Mouse (Mus musculus): ENCODE data around the gene Phf10. TPM values are rescaled to one million over a fixed set of nuclear protein-coding genes. Genes with fewer than 3 reads are reported as not detected.
"Not testable (repeated sequence)": the region's sequence is repeated elsewhere in the genome, so short reads cannot be mapped to it uniquely, and the experiment has no call there.

Phf10 gene
- polyA plus RNA-seq, 1 experiment from 2014 or later = 27.0 TPM

DNA sequence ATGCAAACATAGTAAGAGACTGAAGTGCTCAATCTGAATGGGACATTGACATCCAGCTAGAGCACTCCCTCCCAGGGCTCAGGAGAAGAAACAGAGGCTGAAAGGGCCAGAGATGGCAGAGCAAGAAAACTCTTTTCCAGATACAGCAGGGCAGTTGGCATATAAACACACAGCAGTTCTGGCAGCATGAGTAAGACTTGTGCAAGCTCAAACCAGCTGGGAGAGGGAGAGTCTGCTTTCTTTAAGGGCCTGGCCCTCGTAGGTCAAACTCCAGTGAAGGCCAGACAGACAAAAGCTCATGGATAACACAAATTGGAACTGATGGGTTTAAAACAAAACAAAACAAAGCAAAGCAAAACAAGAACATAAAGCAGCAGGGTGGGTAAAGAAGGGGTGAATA lies 54.5 kb downstream of the Phf10 start:
- WGBS = 21% methylated on average over 1 of the region's 1 CpGs
- Histone ChIP-seq H3K27ac (no peak overlapping the region), H3K4me2 (no peak overlapping the region), H3K9me3 (no peaks in the 10 kb centered on the region), H3K36me3 (replicated peaks) (no peaks in the 10 kb centered on the region), H3K4me3 (replicated peaks) (no peak overlapping the region), H3K9ac (no peak overlapping the region), H3K4me1 (no peaks in the 10 kb centered on the region), H3K27me3 (no peaks in the 10 kb centered on the region)
- ATAC-seq (ENCODE audit: low FRiP score) = no peak

GRCm38 (mm10) chr17:14904637-14905265 lies 56.3 kb downstream of the Phf10 start:
- Histone ChIP-seq H3K4me2 (no peak overlapping the region), H3K27ac (no peak overlapping the region), H3K9me3 (no peaks in the 10 kb centered on the region), H3K36me3 (replicated peaks) (no peaks in the 10 kb centered on the region), H3K4me1 (no peaks in the 10 kb centered on the region), H3K4me3 (replicated peaks) (no peak overlapping the region), H3K27me3 (no peaks in the 10 kb centered on the region), H3K9ac (no peak overlapping the region)
- 55% methylated on average over 7 of the region's 7 CpGs for WGBS
- ATAC-seq (ENCODE audit: low FRiP score) = peak; percentile 49; the same call in 1 of the 2 replicates

DNA sequence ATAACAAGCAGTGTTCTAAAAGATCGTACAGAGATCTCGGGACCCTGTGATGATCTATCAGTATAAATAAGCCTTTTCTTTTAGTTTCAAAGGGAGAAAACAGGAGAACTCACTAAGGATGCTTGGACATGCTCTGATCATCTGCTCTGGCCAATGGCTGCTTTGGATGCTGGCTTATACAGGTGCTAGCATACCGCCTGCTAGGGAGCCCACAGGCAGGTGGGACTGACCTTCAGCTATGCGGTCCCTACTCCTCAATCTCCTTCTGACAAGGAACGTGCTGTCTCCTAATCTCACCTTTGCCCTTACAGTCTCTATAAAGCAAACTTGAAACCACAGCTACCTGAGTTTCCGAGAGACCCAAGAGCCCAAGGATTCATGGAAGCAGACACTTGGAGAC lies 56.9 kb downstream of the Phf10 start:
- Histone ChIP-seq H3K4me2 (no peak overlapping the region), H3K27ac (no peak overlapping the region), H3K4me1 (no peaks in the 10 kb centered on the region), H3K9ac (no peak overlapping the region), H3K9me3 (no peaks in the 10 kb centered on the region), H3K4me3 (replicated peaks) (no peak overlapping the region), H3K27me3 (no peaks in the 10 kb centered on the region), H3K36me3 (replicated peaks) (no peaks in the 10 kb centered on the region)
- no peak for ATAC-seq (ENCODE audit: low FRiP score)
- WGBS = 89% methylated on average over 6 of the region's 6 CpGs

DNA sequence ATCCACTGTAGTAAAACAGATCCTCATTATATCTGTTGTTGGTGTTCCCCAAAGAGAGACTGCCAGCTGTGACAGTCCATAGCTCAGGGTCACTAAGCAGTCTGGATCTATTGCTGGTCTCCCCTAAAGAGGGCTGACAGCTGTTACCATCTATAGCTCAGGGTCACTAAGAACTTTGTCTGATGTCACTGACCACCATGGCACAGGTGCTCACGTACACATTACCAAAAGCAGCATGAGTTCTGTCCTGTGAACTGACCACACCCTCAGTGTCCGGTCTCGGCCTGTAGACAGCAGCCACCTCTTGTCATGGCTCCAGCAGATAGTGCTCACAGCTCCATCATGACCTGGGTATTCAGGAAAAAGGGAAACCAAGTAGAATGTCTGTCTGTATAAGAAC lies 57.9 kb downstream of the Phf10 start:
- H3K4me2 ChIP-seq = no peak overlapping the region
- no peak overlapping the region for H3K27ac ChIP-seq
- no peaks in the 10 kb centered on the region for H3K27me3 ChIP-seq
- no peak overlapping the region for H3K9ac ChIP-seq
- H3K9me3 ChIP-seq = no peaks in the 10 kb centered on the region
- no peak for ATAC-seq (ENCODE audit: low FRiP score)
- H3K36me3 ChIP-seq (replicated peaks) = no peaks in the 10 kb centered on the region
- H3K4me3 ChIP-seq (replicated peaks) = no peak overlapping the region
- H3K4me1 ChIP-seq = no peaks in the 10 kb centered on the region
- WGBS = 85% methylated on average over 3 of the region's 3 CpGs

- Histone ChIP-seq H3K9me3 (no peaks in the 10 kb centered on the region), H3K27ac (no peak overlapping the region), H3K4me2 (no peak overlapping the region), H3K4me3 (replicated peaks) (no peak overlapping the region), H3K36me3 (replicated peaks) (no peaks in the 10 kb centered on the region), H3K9ac (no peak overlapping the region), H3K27me3 (no peaks in the 10 kb centered on the region), H3K4me1 (no peaks in the 10 kb centered on the region)
- no peak for ATAC-seq (ENCODE audit: low FRiP score)
- 83% methylated on average over 1 of the region's 1 CpGs for WGBS
These were observed 62.1 kb downstream of the Phf10 start for GRCm38 (mm10) chr17:14898972-14899371.

- H3K27me3 ChIP-seq; ATAC-seq (ENCODE audit: low FRiP score); H3K4me1 ChIP-seq; H3K36me3 ChIP-seq (replicated peaks); H3K4me2 ChIP-seq; H3K4me3 ChIP-seq (replicated peaks); H3K27ac ChIP-seq; H3K9ac ChIP-seq; H3K9me3 ChIP-seq: not testable (repeated sequence)
These were observed 66.0 kb downstream of the Phf10 start for GRCm38 (mm10) chr17:14895058-14895457.

Other genes with a start within 250 kb of the Phf10 start
- 4.3 and 8.7 TPM in 2 replicates for gene Wdr27, start 18.1 kb downstream of the Phf10 start, polyA plus RNA-seq (2016; fragmentation: Nextera tagmentation; extraction: Ambion mirVana)
- gene 1600012H06Rik, start 18.1 kb downstream of the Phf10 start, polyA plus RNA-seq (2016; fragmentation: Nextera tagmentation; extraction: Ambion mirVana) = 29.8 and 33.7 TPM in 2 replicates
- gene 9030025P20Rik, start 17.2 kb upstream of the Phf10 start, polyA plus RNA-seq (2016; fragmentation: Nextera tagmentation; extraction: Ambion mirVana) = 15.0 and 16.2 TPM in 2 replicates
- 0.60 and 0.78 TPM in 2 replicates for gene Gm3417, start 17.5 kb upstream of the Phf10 start, polyA plus RNA-seq (2016; fragmentation: Nextera tagmentation; extraction: Ambion mirVana)
- 9.0 and 10.8 TPM in 2 replicates for gene Gm3435, start 48.9 kb upstream of the Phf10 start, polyA plus RNA-seq (2016; fragmentation: Nextera tagmentation; extraction: Ambion mirVana)
- 91.1 and 106 TPM in 2 replicates for gene Ermard, start 79.9 kb upstream of the Phf10 start, polyA plus RNA-seq (2016; fragmentation: Nextera tagmentation; extraction: Ambion mirVana)
- 0.74 TPM in 1 of 2 replicates, not detected in the other for gene Tcte3, start 80.2 kb upstream of the Phf10 start, polyA plus RNA-seq (2016; fragmentation: Nextera tagmentation; extraction: Ambion mirVana)
- gene Gm3448, start 80.3 kb upstream of the Phf10 start, polyA plus RNA-seq (2016; fragmentation: Nextera tagmentation; extraction: Ambion mirVana) = 6.7 and 6.8 TPM in 2 replicates

Measured in forebrain, embryonic 12.5 days (tissue).